Mouse (Mus musculus) induced T-regulatory cell, adult 2 months (primary cell): Measurements from ENCODE around the gene Slc8b1.

ENCODE experiments used
- DNase-seq: peaks from one replicate; pipeline ENCODE4 v3.0.0-alpha.2; 2012; ENCODE audit warnings: low read depth

The Slc8b1 gene

GRCm38 (mm10) chr5:120510982-120511642 is at the start of gene Slc8b1:
Gene Slc8b1 (plus strand): TSS chr5:120511168.
- DNase-seq, result peak; percentile 96

GRCm38 (mm10) chr5:120461902-120462301 is 49.1 kb upstream of the Slc8b1 start:
- DNase-seq, result no peak

GRCm38 (mm10) chr5:120464321-120464720 is 46.6 kb upstream of the Slc8b1 start:
- DNase-seq, result peak; percentile 52

GRCm38 (mm10) chr5:120465062-120465461 is 45.9 kb upstream of the Slc8b1 start:
- peak; percentile 62 for DNase-seq

GRCm38 (mm10) chr5:120465860-120466259 is 45.1 kb upstream of the Slc8b1 start:
- no peak for DNase-seq

- DNase-seq, result no peak
Measured at GRCm38 (mm10) chr5:120467026-120467425, 43.9 kb upstream of the Slc8b1 start.

GRCm38 (mm10) chr5:120468336-120468735 is 42.6 kb upstream of the Slc8b1 start:
- DNase-seq, result no peak

- DNase-seq, result no peak
Measured at GRCm38 (mm10) chr5:120468830-120469229, 42.1 kb upstream of the Slc8b1 start.

- DNase-seq, result no peak
Measured at GRCm38 (mm10) chr5:120471538-120471937, 39.4 kb upstream of the Slc8b1 start.

GRCm38 (mm10) chr5:120472770-120473169 is 38.2 kb upstream of the Slc8b1 start, which contains the start of gene Sdsl:
Gene Sdsl (minus strand): TSS chr5:120472810.
- DNase-seq, result no peak

- no peak for DNase-seq
Measured at GRCm38 (mm10) chr5:120473361-120473760, 37.6 kb upstream of the Slc8b1 start.

- DNase-seq, result no peak
Measured at GRCm38 (mm10) chr5:120475861-120476260, 35.1 kb upstream of the Slc8b1 start.

GRCm38 (mm10) chr5:120476296-120476695 is 34.7 kb upstream of the Slc8b1 start, which contains the start of gene Sds:
Gene Sds (plus strand): TSS chr5:120476526.
- DNase-seq, result no peak

- DNase-seq, result no peak
Measured at GRCm38 (mm10) chr5:120477993-120478392, 33.0 kb upstream of the Slc8b1 start.

GRCm38 (mm10) chr5:120479538-120479937 is 31.4 kb upstream of the Slc8b1 start:
- DNase-seq, result peak; percentile 46

- no peak for DNase-seq
Measured at GRCm38 (mm10) chr5:120481205-120481604, 29.8 kb upstream of the Slc8b1 start.

GRCm38 (mm10) chr5:120483399-120483798 is 27.6 kb upstream of the Slc8b1 start:
- no peak for DNase-seq

GRCm38 (mm10) chr5:120487844-120488243 is 23.1 kb upstream of the Slc8b1 start:
- no peak for DNase-seq

GRCm38 (mm10) chr5:120490679-120491192 is 20.2 kb upstream of the Slc8b1 start:
- no peak for DNase-seq

- no peak for DNase-seq
Measured at GRCm38 (mm10) chr5:120492437-120492836, 18.5 kb upstream of the Slc8b1 start.

- no peak for DNase-seq
Measured at GRCm38 (mm10) chr5:120493440-120493839, 17.5 kb upstream of the Slc8b1 start.

- DNase-seq, result no peak
Measured at GRCm38 (mm10) chr5:120493873-120494395, 17.0 kb upstream of the Slc8b1 start.

GRCm38 (mm10) chr5:120495064-120495702 is 15.8 kb upstream of the Slc8b1 start:
- DNase-seq, result no peak
